Mouse (Mus musculus) megakaryocyte, embryonic 14.5 days (primary cell): Measurements from ENCODE around the gene Slc22a23. TPM values are rescaled to one million over a fixed set of nuclear protein-coding genes. Genes with fewer than 3 reads are reported as not detected.
"Not testable (repeated sequence)": the region's sequence is repeated elsewhere in the genome, so short reads cannot be mapped to it uniquely, and the experiment has no call there.

Source experiments
- H3K27me3 ChIP-seq: replicated peaks from 2 replicates; pipeline ENCODE3; 2012; ENCODE audit warnings: inconsistent platforms
- H3K36me3 ChIP-seq: replicated peaks from 2 replicates; pipeline ENCODE3; 2012; ENCODE audit warnings: low read length, inconsistent platforms, mixed read lengths
- H3K4me1 ChIP-seq: 2 replicates; pipeline ENCODE4 v1.6.1; 2012; ENCODE audit warnings: inconsistent platforms
- H3K4me3 ChIP-seq: replicated peaks from 2 replicates; pipeline ENCODE3; 2012; ENCODE audit warnings: moderate library complexity, mild to moderate bottlenecking, inconsistent platforms
- H3K9me3 ChIP-seq: 2 replicates; pipeline ENCODE4 v1.6.1; 2012; ENCODE audit warnings: inconsistent platforms
- FLI1 ChIP-seq: IDR thresholded peaks from 2 replicates; pipeline ENCODE4 v1.6.1; 2012; ENCODE audit warnings: low read length, inconsistent platforms, mixed read lengths
- GATA1 ChIP-seq: IDR thresholded peaks from 3 replicates; pipeline ENCODE4 v1.6.1; 2012; ENCODE audit warnings: mixed read lengths, low read length, inconsistent platforms, borderline replicate concordance
- polyA plus RNA-seq: library from polyadenylated mRNA; stranded (reverse); fragments of >175 nt; gene quantifications from 2 replicates; pipeline ENCODE4 v1.2.3, GENCODE M21; 2012; ENCODE audit warnings: low replicate concordance; ENCODE audit not compliant: insufficient read depth

Slc22a23 gene
- 33.9 and 61.7 TPM in 2 replicates for polyA plus RNA-seq

GRCm38 (mm10) chr13:34345128-34346085 lies at the start of gene Slc22a23:
Slc22a23 (minus strand) TSS chr13:34345182.
- TF ChIP-seq FLI1 (no peak), GATA1 (no peak)

GRCm38 (mm10) chr13:34394305-34394704 lies 49.3 kb upstream of the Slc22a23 start:
- H3K27me3 ChIP-seq, H3K4me3 ChIP-seq, H3K36me3 ChIP-seq, H3K9me3 ChIP-seq: not testable (repeated sequence)
- H3K4me1 ChIP-seq = peaks cover 47% of the 10 kb centered on the region

More at GRCm38 (mm10) chr13:34345128-34346085, at the start of gene Slc22a23:
- H3K27me3 ChIP-seq = no peaks in the 10 kb centered on the region
- peaks cover 80% of the 10 kb centered on the region for H3K4me1 ChIP-seq
- H3K9me3 ChIP-seq = no peaks in the 10 kb centered on the region
- H3K4me3 ChIP-seq = peak within 1 kb of the TSS; percentile 97
- peaks cover 26% of the 10 kb centered on the region for H3K36me3 ChIP-seq

- no peaks in the 10 kb centered on the region for H3K36me3 ChIP-seq
- H3K9me3 ChIP-seq = no peaks in the 10 kb centered on the region
- H3K4me1 ChIP-seq = peaks cover 50% of the 10 kb centered on the region
- TF ChIP-seq FLI1 (no peak), GATA1 (no peak)
- peaks cover 2% of the 10 kb centered on the region for H3K27me3 ChIP-seq
- H3K4me3 ChIP-seq = no peak overlapping the region
Measured at GRCm38 (mm10) chr13:34392376-34392775, 47.4 kb upstream of the Slc22a23 start.

GRCm38 (mm10) chr13:34388219-34388618 lies 43.2 kb upstream of the Slc22a23 start:
- TF ChIP-seq GATA1 (no peak), FLI1 (no peak)
- no peaks in the 10 kb centered on the region for H3K9me3 ChIP-seq
- no peaks in the 10 kb centered on the region for H3K27me3 ChIP-seq
- peaks cover 63% of the 10 kb centered on the region for H3K4me1 ChIP-seq
- no peak overlapping the region for H3K4me3 ChIP-seq
- no peaks in the 10 kb centered on the region for H3K36me3 ChIP-seq

- Histone ChIP-seq H3K36me3 (no peaks in the 10 kb centered on the region), H3K4me3 (no peak overlapping the region), H3K27me3 (no peaks in the 10 kb centered on the region), H3K4me1 (peaks cover 54% of the 10 kb centered on the region), H3K9me3 (no peaks in the 10 kb centered on the region)
- TF ChIP-seq GATA1 = no peak
- no peak for TF ChIP-seq FLI1
Measured at GRCm38 (mm10) chr13:34383416-34383815, 38.4 kb upstream of the Slc22a23 start.

GRCm38 (mm10) chr13:34378926-34379325 lies 33.9 kb upstream of the Slc22a23 start:
- Histone ChIP-seq H3K4me1 (peaks cover 41% of the 10 kb centered on the region), H3K4me3 (no peak overlapping the region), H3K36me3 (no peaks in the 10 kb centered on the region), H3K9me3 (no peaks in the 10 kb centered on the region), H3K27me3 (peaks cover 3% of the 10 kb centered on the region)
- TF ChIP-seq GATA1 = no peak
- TF ChIP-seq FLI1 = no peak

- H3K4me1 ChIP-seq = peaks cover 33% of the 10 kb centered on the region
- no peaks in the 10 kb centered on the region for H3K9me3 ChIP-seq
- TF ChIP-seq FLI1 (no peak), GATA1 (no peak)
- no peak overlapping the region for H3K4me3 ChIP-seq
- H3K27me3 ChIP-seq = peaks cover 3% of the 10 kb centered on the region
- H3K36me3 ChIP-seq = no peaks in the 10 kb centered on the region
Measured at GRCm38 (mm10) chr13:34375145-34375544, 30.2 kb upstream of the Slc22a23 start.

- TF ChIP-seq FLI1 = no peak
- TF ChIP-seq GATA1 = no peak
- no peaks in the 10 kb centered on the region for H3K9me3 ChIP-seq
- H3K27me3 ChIP-seq = peaks cover 3% of the 10 kb centered on the region
- peaks cover 50% of the 10 kb centered on the region for H3K4me1 ChIP-seq
- H3K36me3 ChIP-seq = no peaks in the 10 kb centered on the region
- no peak overlapping the region for H3K4me3 ChIP-seq
Measured at GRCm38 (mm10) chr13:34372870-34373478, 28.0 kb upstream of the Slc22a23 start.

- Histone ChIP-seq H3K36me3 (no peaks in the 10 kb centered on the region), H3K4me3 (no peak overlapping the region), H3K27me3 (peaks cover 3% of the 10 kb centered on the region), H3K4me1 (peaks cover 53% of the 10 kb centered on the region), H3K9me3 (no peaks in the 10 kb centered on the region)
- TF ChIP-seq GATA1 (no peak), FLI1 (no peak)
Measured at GRCm38 (mm10) chr13:34371951-34372869, 27.2 kb upstream of the Slc22a23 start.
